Mouse (Mus musculus) R1 (cell line): ENCODE measurements at regions not wholly inside any gene's neighbourhood (a gene's known extent, or its start where the extent isn't known, plus 50 kb on each side); places are given as distances from the start of the nearest gene placed in this dataset.
A peak's percentile ranks its signal among the peaks of the same experiment; 100 is the strongest.

Experiments
- DNase-seq: peaks from one replicate; pipeline ENCODE4 v3.0.0-alpha.2; 2018; ENCODE audit warnings: low read depth, low spot score

DNA sequence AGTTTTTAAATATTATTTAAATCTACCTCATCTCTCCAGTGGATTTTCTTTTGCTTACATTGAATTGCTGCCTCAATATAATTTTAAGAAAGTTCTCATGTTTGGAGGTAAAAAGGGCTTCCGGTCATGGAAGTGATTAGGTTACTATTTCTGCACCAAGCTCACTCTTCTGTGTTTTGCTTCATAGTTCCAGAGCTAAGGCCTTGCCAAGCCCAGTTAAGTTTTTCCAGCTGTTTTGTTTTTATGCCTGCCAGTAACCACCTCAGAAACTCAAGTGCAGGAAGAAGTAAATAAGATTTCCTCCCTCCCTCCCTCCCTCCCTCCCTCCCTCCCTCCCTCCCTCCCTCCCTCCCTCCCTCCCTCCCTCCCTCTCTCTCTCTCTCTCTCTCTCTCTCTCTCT, 2466.1 kb downstream of the Poteg start:
- DNase-seq = no peak

DNA sequence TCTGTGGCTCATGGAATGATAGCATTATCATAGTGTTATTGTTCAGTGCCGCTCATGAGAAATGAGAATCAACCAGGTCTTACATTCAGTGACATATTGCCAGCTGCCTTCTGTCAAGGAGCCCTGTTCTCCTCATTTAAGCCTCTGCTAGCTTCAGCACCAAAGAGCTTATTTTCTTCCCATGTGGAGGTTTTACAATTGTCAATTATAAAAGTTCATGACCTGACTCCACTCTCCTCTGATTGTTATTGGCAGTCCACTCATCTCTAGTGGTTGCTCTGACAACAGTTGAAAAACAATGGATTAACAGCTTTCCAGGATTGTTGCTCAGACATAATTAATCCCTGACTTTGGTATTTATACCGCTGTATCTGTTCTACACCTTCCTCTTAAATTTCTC, 2473.0 kb downstream of the Poteg start:
- DNase-seq = no peak

- no peak for DNase-seq
These were observed 2480.8 kb downstream of the Poteg start for GRCm38 (mm10) chr8:29928257-29928656.

GRCm38 (mm10) chr8:29961322-29961721, 2513.9 kb downstream of the Poteg start:
- DNase-seq = no peak

DNA sequence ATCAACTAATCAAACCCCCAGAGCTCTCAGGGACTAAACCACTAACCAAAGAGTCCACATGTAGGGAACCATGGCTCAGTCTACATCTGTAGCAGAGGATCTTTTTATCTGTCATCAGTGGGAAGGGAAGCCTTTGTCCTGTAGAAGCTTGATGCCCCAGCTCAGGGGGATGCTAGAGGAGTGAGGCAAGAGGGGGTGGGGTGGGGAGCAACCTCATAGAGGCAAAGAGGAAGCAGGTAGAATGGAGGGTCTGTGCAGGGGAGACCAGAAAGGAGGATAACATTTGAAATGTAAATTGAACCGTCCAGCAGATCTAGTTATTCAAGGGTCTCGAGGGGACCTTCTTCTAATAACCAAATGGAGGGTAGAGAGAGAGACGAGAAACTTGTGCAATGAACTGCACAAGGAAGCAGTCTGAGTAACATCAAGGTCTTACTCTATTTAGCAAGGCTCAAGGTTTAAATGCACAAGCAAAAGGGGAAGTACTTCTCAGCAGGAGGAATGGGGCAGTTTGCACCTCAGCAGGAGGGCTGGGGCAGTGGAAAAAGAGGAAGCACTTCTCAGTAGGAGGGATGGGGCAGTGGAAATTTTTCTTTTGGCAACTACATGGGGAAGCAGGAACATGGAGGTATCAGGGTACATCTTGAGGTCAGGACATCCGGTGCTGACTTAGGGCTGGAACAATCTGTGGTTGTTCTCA, 2529.3 kb downstream of the Poteg start:
- peak; percentile 89 for DNase-seq

DNA sequence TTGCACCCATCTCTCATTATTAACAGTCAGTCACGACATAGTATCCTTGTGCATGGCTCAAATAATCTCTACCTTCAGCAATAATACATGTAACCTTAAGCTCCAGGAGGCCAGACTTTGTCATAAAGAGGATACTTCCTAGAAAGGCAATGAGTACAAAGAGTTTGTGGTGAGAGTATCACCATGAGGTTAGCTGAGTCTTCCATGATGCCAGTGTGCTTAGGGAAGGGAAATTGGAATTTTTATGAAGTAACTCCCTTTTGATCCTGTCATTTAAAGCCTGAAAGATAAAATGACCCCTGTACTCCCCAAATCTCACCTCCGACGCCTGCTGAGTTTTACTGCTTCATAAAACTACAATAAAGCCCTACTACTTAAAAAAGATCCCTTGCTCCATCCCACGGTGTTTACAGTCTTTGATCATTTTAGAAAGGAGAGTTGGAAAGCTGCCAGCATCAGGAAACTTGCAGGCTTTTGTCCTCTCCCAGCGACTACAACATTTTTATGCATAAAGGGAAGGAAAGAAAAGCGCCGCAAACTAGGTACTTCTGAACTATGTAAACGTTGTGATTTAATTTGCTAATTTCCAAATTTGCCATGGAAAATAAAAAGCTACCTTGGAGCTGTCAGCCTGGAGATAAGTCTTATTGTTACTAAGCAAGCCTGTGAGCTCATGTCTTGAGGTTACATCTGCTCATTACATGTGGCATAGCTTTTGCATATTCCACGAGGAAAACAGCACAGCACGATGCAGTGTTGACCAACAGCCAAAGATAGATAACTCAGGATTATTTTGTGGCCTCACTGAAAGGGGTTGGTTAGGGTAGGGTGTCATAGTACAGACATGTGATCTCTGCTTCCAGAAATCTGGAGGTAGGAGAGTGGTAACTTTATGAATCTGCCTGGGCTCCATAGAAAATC, 2531.4 kb downstream of the Poteg start:
- DNase-seq = peak; percentile 23

DNA sequence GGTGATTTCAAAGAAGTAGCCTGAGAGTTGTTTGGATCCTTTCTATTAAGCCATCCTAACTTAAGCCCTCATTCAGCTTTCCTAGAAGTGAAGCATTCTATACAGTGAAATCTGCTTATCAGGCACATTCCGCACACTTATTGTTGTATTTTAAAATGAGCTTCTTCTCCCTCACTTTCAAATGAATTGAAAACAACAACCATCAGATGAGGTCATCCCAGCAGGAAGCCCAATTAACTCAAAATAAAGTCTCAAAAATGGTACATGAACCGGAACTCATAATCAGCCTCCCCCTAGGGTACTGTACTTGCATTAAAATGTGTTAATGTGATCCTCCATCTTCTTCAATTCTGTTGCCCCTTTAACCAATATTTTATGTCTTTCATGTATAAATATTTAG, 2545.1 kb downstream of the Poteg start:
- DNase-seq = no peak

GRCm38 (mm10) chr8:29999413-29999812, 2551.9 kb downstream of the Poteg start:
- no peak for DNase-seq
